Mouse (Mus musculus): ENCODE results near the gene Zfp867. TPM values are rescaled to one million over a fixed set of nuclear protein-coding genes. Genes with fewer than 3 reads are reported as not detected.

Gene Zfp867
- 4.8 and 5.9 TPM in 2 replicates for total RNA-seq (2012; rRNA removed)

DNA sequence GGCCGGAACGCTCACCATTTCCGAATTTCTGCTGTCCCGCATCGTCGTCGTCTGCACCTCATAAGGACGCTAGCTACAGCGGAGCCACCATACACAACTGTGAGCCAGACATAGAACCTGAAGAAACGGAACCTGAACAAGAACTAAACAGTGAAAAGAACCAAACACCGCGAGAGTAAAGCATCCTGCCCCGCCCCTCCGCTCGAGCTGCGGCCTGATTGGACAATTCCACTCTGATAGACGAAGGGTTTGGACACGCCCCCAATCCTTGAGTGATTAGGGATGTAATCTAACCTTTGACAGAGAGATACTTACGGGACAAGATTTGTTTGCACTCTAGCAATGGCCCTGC is at the start of gene Zfp867:
TSS of gene Zfp867 (minus strand) at position 149 of the 352 bp plus-strand sequence.
- in situ Hi-C loops (cut with MboI; ENCODE audit: low sequenced_read_pairs in 2 of 2, unreplicated experiment in 2 of 2), result no loop called here
- peak; percentile 98 for DNase-seq (ENCODE audit: low read depth, low spot score)
- Histone ChIP-seq H3K9me3 (ENCODE audit: control insufficient read depth, insufficient read depth, low read depth, low read length) (no peaks in the 10 kb centered on the region), H3K4me3 (ENCODE audit: insufficient read depth in 1 of 2, low read depth in 1 of 2, low read length in 2 of 2, poor library complexity in 1 of 2, severe bottlenecking in 1 of 2) (peak within 1 kb of the TSS; percentile 92 to 98), H3K4me1 (ENCODE audit: control insufficient read depth in 2 of 2, insufficient read depth in 2 of 2, low read length in 2 of 2, poor library complexity in 1 of 2) (peaks cover 2 to 4% of the 10 kb centered on the region in 2 experiments; a peak in 1 of 4 replicates), H3K9ac (ENCODE audit: insufficient read depth, low read depth, low read length, poor library complexity, severe bottlenecking) (peak within 1 kb of the TSS; percentile 95), H3K27ac (ENCODE audit: insufficient read depth, low read depth, low read length, poor library complexity, severe bottlenecking) (peak within 1 kb of the TSS; percentile 64; the same call in 1 of the 2 replicates), H3K36me3 (ENCODE audit: control insufficient read depth, insufficient read depth, low read length, poor library complexity, severe bottlenecking) (no peaks in the 10 kb centered on the region)
- peak; percentile 93 for TF ChIP-seq CHD2 (IDR thresholded peaks at IDR 0.05; ENCODE audit: low read depth, low read length)
- TF ChIP-seq HCFC1 (IDR thresholded peaks at IDR 0.05; ENCODE audit: borderline replicate concordance, insufficient read depth, low read length), result no peak

- Histone ChIP-seq H3K36me3 (ENCODE audit: control insufficient read depth, insufficient read depth, low read length, poor library complexity, severe bottlenecking) (no peaks in the 10 kb centered on the region), H3K9ac (ENCODE audit: insufficient read depth, low read depth, low read length, poor library complexity, severe bottlenecking) (peak overlapping the region; percentile 38; the same call in 1 of the 2 replicates), H3K4me1 (ENCODE audit: control insufficient read depth in 2 of 2, insufficient read depth in 2 of 2, low read length in 2 of 2, poor library complexity in 1 of 2) (peaks cover 0 to 26% of the 10 kb centered on the region in 2 experiments), H3K27ac (ENCODE audit: insufficient read depth, low read depth, low read length, poor library complexity, severe bottlenecking) (peak overlapping the region; percentile 20; the same call in 1 of the 2 replicates), H3K9me3 (ENCODE audit: control insufficient read depth, insufficient read depth, low read depth, low read length) (no peaks in the 10 kb centered on the region), H3K4me3 (ENCODE audit: insufficient read depth in 1 of 2, low read depth in 1 of 2, low read length in 2 of 2, poor library complexity in 1 of 2, severe bottlenecking in 1 of 2) (peak overlapping the region in 1 of 2 experiments; percentile 36; a peak in 2 of 4 replicates)
- no peak for TF ChIP-seq ZNF384 (IDR thresholded peaks at IDR 0.05; ENCODE audit: low read depth, low read length)
- no peak for DNase-seq (ENCODE audit: low read depth, low spot score)
- in situ Hi-C loops (cut with MboI; ENCODE audit: low sequenced_read_pairs in 2 of 2, unreplicated experiment in 2 of 2), result no loop called here
Measured at GRCm38 (mm10) chr11:59519741-59520495, 47.6 kb upstream of the Zfp867 start.

DNA sequence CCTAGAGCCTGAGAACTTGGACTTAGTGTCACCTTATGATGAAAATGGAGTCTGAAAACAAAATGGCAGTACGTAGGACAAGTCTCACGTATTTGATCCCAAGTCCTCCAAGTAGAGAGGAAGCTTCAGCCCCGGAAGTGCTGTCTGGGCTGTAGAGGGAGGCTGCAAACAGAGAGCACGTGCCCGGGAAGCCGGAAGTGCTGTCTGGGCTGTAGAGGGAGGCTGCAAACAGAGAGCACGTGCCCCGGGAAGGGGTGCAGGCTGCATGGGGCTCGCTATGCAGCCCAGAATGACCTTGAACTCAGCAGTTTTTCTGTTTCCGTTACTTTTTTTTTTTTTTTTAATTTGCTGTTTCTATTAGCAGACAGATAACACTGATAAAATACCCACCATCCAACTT is 46.0 kb upstream of the Zfp867 start:
- in situ Hi-C loops (cut with MboI; ENCODE audit: low sequenced_read_pairs in 2 of 2, unreplicated experiment in 2 of 2), result no loop called here
- peak overlapping the region; percentile 53; the same call in 1 of the 2 replicates for H3K27ac ChIP-seq (ENCODE audit: insufficient read depth, low read depth, low read length, poor library complexity, severe bottlenecking)
- H3K4me1 ChIP-seq (ENCODE audit: control insufficient read depth in 2 of 2, insufficient read depth in 2 of 2, low read length in 2 of 2, poor library complexity in 1 of 2), result peaks cover 0 to 32% of the 10 kb centered on the region in 2 experiments
- H3K9me3 ChIP-seq (ENCODE audit: control insufficient read depth, insufficient read depth, low read depth, low read length), result no peaks in the 10 kb centered on the region
- no peaks in the 10 kb centered on the region for H3K36me3 ChIP-seq (ENCODE audit: control insufficient read depth, insufficient read depth, low read length, poor library complexity, severe bottlenecking)
- DNase-seq (ENCODE audit: low read depth, low spot score), result no peak
- H3K4me3 ChIP-seq (ENCODE audit: insufficient read depth in 1 of 2, low read depth in 1 of 2, low read length in 2 of 2, poor library complexity in 1 of 2, severe bottlenecking in 1 of 2), result no peak overlapping the region
- TF ChIP-seq ZNF384 (IDR thresholded peaks at IDR 0.05; ENCODE audit: low read depth, low read length), result no peak
- TF ChIP-seq CHD2 (IDR thresholded peaks at IDR 0.05; ENCODE audit: low read depth, low read length), result no peak
- no peak for TF ChIP-seq HCFC1 (IDR thresholded peaks at IDR 0.05; ENCODE audit: borderline replicate concordance, insufficient read depth, low read length)
- no peak for TF ChIP-seq ZC3H11A (IDR thresholded peaks at IDR 0.05; ENCODE audit: borderline replicate concordance, low read depth, low read length)
- no peak for TF ChIP-seq MAFK (IDR thresholded peaks at IDR 0.05; ENCODE audit: insufficient read depth, low read depth, low read length)
- H3K9ac ChIP-seq (ENCODE audit: insufficient read depth, low read depth, low read length, poor library complexity, severe bottlenecking), result peak overlapping the region; percentile 41; the same call in 1 of the 2 replicates

DNA sequence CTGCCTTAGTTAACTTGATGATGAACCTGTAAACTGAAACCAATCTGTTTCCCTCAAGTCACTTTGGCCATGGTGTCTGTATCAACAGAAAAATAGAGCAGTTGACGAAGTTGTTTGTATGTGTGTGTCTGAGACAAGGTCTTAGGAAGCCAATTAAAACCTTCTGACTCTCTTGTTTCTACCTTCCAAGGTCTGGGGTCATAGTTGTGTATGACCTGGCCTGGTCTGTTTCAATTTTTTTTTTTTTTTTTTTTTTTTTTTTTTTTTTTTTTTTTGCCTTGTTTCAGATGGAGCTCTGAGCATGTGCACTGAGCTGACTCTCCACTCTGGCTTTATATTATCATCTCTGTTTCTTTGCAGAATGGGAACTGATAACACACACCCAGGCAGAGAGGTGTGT is 45.2 kb upstream of the Zfp867 start:
- Histone ChIP-seq H3K4me1 (ENCODE audit: control insufficient read depth in 2 of 2, insufficient read depth in 2 of 2, low read length in 2 of 2, poor library complexity in 1 of 2) (peaks cover 0 to 39% of the 10 kb centered on the region in 2 experiments), H3K36me3 (ENCODE audit: control insufficient read depth, insufficient read depth, low read length, poor library complexity, severe bottlenecking) (no peaks in the 10 kb centered on the region), H3K4me3 (ENCODE audit: insufficient read depth in 1 of 2, low read depth in 1 of 2, low read length in 2 of 2, poor library complexity in 1 of 2, severe bottlenecking in 1 of 2) (no peak overlapping the region), H3K27ac (ENCODE audit: insufficient read depth, low read depth, low read length, poor library complexity, severe bottlenecking) (no peak overlapping the region; the same call in 1 of the 2 replicates), H3K9me3 (ENCODE audit: control insufficient read depth, insufficient read depth, low read depth, low read length) (no peaks in the 10 kb centered on the region), H3K9ac (ENCODE audit: insufficient read depth, low read depth, low read length, poor library complexity, severe bottlenecking) (no peak overlapping the region; the same call in 1 of the 2 replicates)
- in situ Hi-C loops (cut with MboI; ENCODE audit: low sequenced_read_pairs in 2 of 2, unreplicated experiment in 2 of 2), result no loop called here
- TF ChIP-seq MAFK (IDR thresholded peaks at IDR 0.05; ENCODE audit: insufficient read depth, low read depth, low read length) (no peak), HCFC1 (IDR thresholded peaks at IDR 0.05; ENCODE audit: borderline replicate concordance, insufficient read depth, low read length) (no peak), CHD2 (IDR thresholded peaks at IDR 0.05; ENCODE audit: low read depth, low read length) (no peak), ZC3H11A (IDR thresholded peaks at IDR 0.05; ENCODE audit: borderline replicate concordance, low read depth, low read length) (no peak), ZNF384 (IDR thresholded peaks at IDR 0.05; ENCODE audit: low read depth, low read length) (no peak)
- no peak for DNase-seq (ENCODE audit: low read depth, low spot score)
